Mouse (Mus musculus) lung, postnatal 4 days (tissue): ENCODE measurements around the gene E2f3.
A peak's percentile ranks its signal among the peaks of the same experiment; 100 is the strongest.

Experiments used
- DNase-seq, 2 experiments: peaks; one replicate each; pipeline ENCODE4 v3.0.0; 2021

The E2f3 gene

GRCm38 (mm10) chr13:29913606-29914005 lies 72.3 kb downstream of the E2f3 start:
- DNase-seq = no peak

GRCm38 (mm10) chr13:29913061-29913460 lies 72.8 kb downstream of the E2f3 start:
- DNase-seq = no peak

GRCm38 (mm10) chr13:29912251-29912650 lies 73.6 kb downstream of the E2f3 start:
- DNase-seq = no peak

GRCm38 (mm10) chr13:29911141-29911540 lies 74.7 kb downstream of the E2f3 start:
- no peak for DNase-seq

GRCm38 (mm10) chr13:29908431-29908830 lies 77.4 kb downstream of the E2f3 start:
- DNase-seq = no peak

- no peak for DNase-seq
These were observed 77.9 kb downstream of the E2f3 start for GRCm38 (mm10) chr13:29907995-29908394.

- DNase-seq = no peak
These were observed 79.1 kb downstream of the E2f3 start for GRCm38 (mm10) chr13:29906734-29907133.

GRCm38 (mm10) chr13:29903341-29903740 lies 82.5 kb downstream of the E2f3 start:
- DNase-seq = no peak

- no peak for DNase-seq
These were observed 83.2 kb downstream of the E2f3 start for GRCm38 (mm10) chr13:29902676-29903075.

GRCm38 (mm10) chr13:29901641-29902040 lies 84.2 kb downstream of the E2f3 start:
- DNase-seq = no peak

- no peak for DNase-seq
These were observed 119.1 kb downstream of the E2f3 start for GRCm38 (mm10) chr13:29866780-29867179.

GRCm38 (mm10) chr13:29864331-29864730 lies 121.5 kb downstream of the E2f3 start:
- no peak for DNase-seq

GRCm38 (mm10) chr13:29860087-29860486 lies 125.8 kb downstream of the E2f3 start:
- no peak for DNase-seq

- DNase-seq = peak in 1 of 2 experiments; percentile 12
These were observed 128.4 kb downstream of the E2f3 start for GRCm38 (mm10) chr13:29857436-29857835.
